Mouse (Mus musculus) embryonic facial prominence, embryonic 14.5 days (tissue): Measurements from ENCODE around the gene Nars2. TPM values are rescaled to one million over a fixed set of nuclear protein-coding genes. Genes with fewer than 3 reads are reported as not detected.
A peak's percentile ranks its signal among the peaks of the same experiment; 100 is the strongest.

Source experiments
- ATAC-seq: fragments of 200-750 bp; cut with Nextera tagmentation; 2 replicates; pipeline ENCODE4 v1.8.0; 2017; ENCODE audit warnings: low read depth, moderate number of reproducible peaks, moderate TSS enrichment
- DNase-seq: peaks from one replicate; pipeline ENCODE4 v3.0.0-alpha.2; 2015; ENCODE audit warnings: low spot score
- H3K27ac ChIP-seq: fragments of 300-500 bp; sonication (generic); replicated peaks from 2 replicates; pipeline ENCODE4 v1.5.1; 2014; ENCODE audit warnings: low read depth, mild to moderate bottlenecking, low read length, moderate library complexity
- H3K27me3 ChIP-seq: fragments of 300-500 bp; sonication (generic); replicated peaks from 2 replicates; pipeline ENCODE4 v1.6.1; 2014; ENCODE audit warnings: low read length; ENCODE audit not compliant: control insufficient read depth, insufficient read depth
- H3K36me3 ChIP-seq: fragments of 300-500 bp; sonication (generic); 2 replicates; pipeline ENCODE4 v1.6.1; 2014; ENCODE audit warnings: low read length, mixed read lengths; ENCODE audit not compliant: control insufficient read depth, insufficient read depth
- H3K4me1 ChIP-seq: fragments of 300-500 bp; sonication (generic); 2 replicates; pipeline ENCODE4 v1.6.1; 2014; ENCODE audit warnings: antibody characterized with exemption, low read length; ENCODE audit not compliant: control insufficient read depth, insufficient read depth
- H3K4me2 ChIP-seq: fragments of 300-500 bp; sonication (generic); 2 replicates; pipeline ENCODE4 v1.6.1; 2014; ENCODE audit warnings: low read depth, mild to moderate bottlenecking, low read length, moderate library complexity, mixed read lengths
- H3K4me3 ChIP-seq: fragments of 300-500 bp; sonication (generic); 2 replicates; pipeline ENCODE4 v1.5.1; 2014; ENCODE audit warnings: low read depth, mild to moderate bottlenecking, low read length
- H3K9ac ChIP-seq: fragments of 300-500 bp; sonication (generic); 2 replicates; pipeline ENCODE4 v1.6.1; 2014; ENCODE audit warnings: low read depth, mild to moderate bottlenecking, low read length, moderate library complexity, mixed read lengths
- H3K9me3 ChIP-seq: fragments of 300-500 bp; sonication (generic); 2 replicates; pipeline ENCODE4 v1.6.1; 2016; ENCODE audit warnings: low read length; ENCODE audit not compliant: control insufficient read depth
- WGBS: fragments of 180-500 bp; shearing (Covaris S2); extraction: QIAGEN DNeasy Blood & Tissue Kit; methylation state at CpG from one replicate; pipeline ENCODE4 v1.1.7; 2014; 5-methylcytosine and 5-hydroxymethylcytosine counted together
- polyA plus RNA-seq: library from polyadenylated mRNA; unstranded; fragments of >200 nt; fragmentation: Nextera tagmentation; extraction: Ambion mirVana; gene quantifications from 2 replicates; pipeline ENCODE4 v1.2.1, GENCODE M21; 2014

Gene Nars2
- polyA plus RNA-seq, 1 experiment from 2014 or later = 19.2 TPM

DNA sequence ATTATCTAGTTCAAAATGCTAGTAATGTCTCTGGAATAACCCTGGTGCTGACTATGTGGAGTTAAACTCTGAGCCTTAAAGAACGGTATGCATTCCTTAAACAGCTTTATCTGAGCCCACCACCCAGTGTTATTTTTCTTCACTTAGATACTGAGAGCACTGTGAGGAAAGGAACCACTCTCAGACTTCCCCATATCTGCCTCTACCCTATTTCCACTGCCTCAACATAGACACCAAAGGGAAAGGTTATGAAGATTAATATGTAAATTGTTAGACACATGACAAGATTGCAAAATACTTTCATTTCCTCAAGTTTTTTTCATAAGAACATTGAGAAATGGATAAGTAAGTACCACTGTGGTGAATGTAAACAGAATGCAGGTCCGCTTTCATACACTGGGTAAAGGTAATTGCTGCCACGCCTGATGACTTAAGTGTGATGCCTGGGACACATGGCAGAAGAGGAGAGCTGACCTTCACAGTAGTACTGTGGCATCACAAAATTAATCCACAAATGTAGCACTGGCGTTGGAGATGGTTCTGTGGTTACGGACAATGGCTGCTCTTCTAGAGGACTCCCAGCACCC is 75.6 kb downstream of the Nars2 start:
- DNase-seq = no peak
- Histone ChIP-seq H3K9ac (no peak overlapping the region), H3K27ac (no peak overlapping the region), H3K36me3 (peaks cover 6% of the 10 kb centered on the region; the same call in 1 of the 2 replicates), H3K4me1 (no peaks in the 10 kb centered on the region), H3K9me3 (no peaks in the 10 kb centered on the region), H3K27me3 (no peaks in the 10 kb centered on the region), H3K4me3 (no peak overlapping the region), H3K4me2 (no peak overlapping the region)
- 90% methylated on average over 5 of the region's 5 CpGs for WGBS
- ATAC-seq = no peak

GRCm38 (mm10) chr7:97029151-97029550 is 77.8 kb downstream of the Nars2 start:
- Histone ChIP-seq H3K9ac (no peak overlapping the region), H3K27me3 (no peaks in the 10 kb centered on the region), H3K4me2 (no peak overlapping the region), H3K4me3 (no peak overlapping the region), H3K27ac (no peak overlapping the region), H3K9me3 (no peaks in the 10 kb centered on the region), H3K36me3 (peaks cover 6% of the 10 kb centered on the region; the same call in 1 of the 2 replicates), H3K4me1 (no peaks in the 10 kb centered on the region)
- 91% methylated on average over 10 of the region's 10 CpGs for WGBS
- no peak for DNase-seq
- ATAC-seq = no peak

GRCm38 (mm10) chr7:97032412-97032811 is 81.1 kb downstream of the Nars2 start:
- no peaks in the 10 kb centered on the region for H3K27me3 ChIP-seq
- no peak for DNase-seq
- no peak overlapping the region for H3K27ac ChIP-seq
- no peak overlapping the region for H3K4me2 ChIP-seq
- no peak overlapping the region for H3K4me3 ChIP-seq
- 72% methylated on average over 2 of the region's 2 CpGs for WGBS
- no peaks in the 10 kb centered on the region for H3K4me1 ChIP-seq
- H3K9ac ChIP-seq = no peak overlapping the region
- no peak for ATAC-seq
- H3K9me3 ChIP-seq = no peaks in the 10 kb centered on the region
- H3K36me3 ChIP-seq = 0 out of 2 replicates have a peak, but pooled peaks cover 5% of the 10 kb centered on the region

DNA sequence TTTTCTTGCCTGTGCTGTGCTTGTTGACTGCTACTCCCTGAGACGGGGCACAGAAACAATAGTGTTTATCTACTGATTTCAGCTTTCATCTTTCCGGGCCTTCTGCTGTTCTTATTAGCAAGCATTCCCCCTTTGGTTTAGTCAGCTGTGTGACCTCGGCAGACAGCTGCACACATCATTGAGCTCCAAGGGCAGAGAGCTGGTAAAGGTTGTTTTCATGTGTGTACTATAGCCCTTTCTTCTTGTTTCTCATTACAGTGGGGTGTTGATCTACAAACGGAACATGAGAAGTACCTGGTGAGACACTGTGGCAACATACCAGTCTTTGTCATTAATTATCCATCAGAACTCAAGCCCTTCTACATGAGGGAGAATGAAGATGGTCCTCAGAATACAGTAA is 88.3 kb downstream of the Nars2 start:
- no peak overlapping the region for H3K4me3 ChIP-seq
- H3K9ac ChIP-seq = no peak overlapping the region
- H3K4me2 ChIP-seq = no peak overlapping the region
- no peaks in the 10 kb centered on the region for H3K27me3 ChIP-seq
- no peaks in the 10 kb centered on the region for H3K9me3 ChIP-seq
- 65% methylated on average over 4 of the region's 4 CpGs for WGBS
- peak; percentile 5 for DNase-seq
- no peak overlapping the region for H3K27ac ChIP-seq
- H3K36me3 ChIP-seq = peaks cover 23% of the 10 kb centered on the region; the same call in 1 of the 2 replicates
- no peaks in the 10 kb centered on the region for H3K4me1 ChIP-seq
- no peak for ATAC-seq

- Histone ChIP-seq H3K4me3 (no peak overlapping the region), H3K9ac (no peak overlapping the region), H3K4me2 (no peak overlapping the region), H3K27me3 (no peaks in the 10 kb centered on the region), H3K36me3 (peaks cover 22% of the 10 kb centered on the region; the same call in 1 of the 2 replicates), H3K27ac (no peak overlapping the region), H3K9me3 (no peaks in the 10 kb centered on the region), H3K4me1 (no peaks in the 10 kb centered on the region)
- DNase-seq (no peak), ATAC-seq (no peak)
- WGBS = 87% methylated on average over 6 of the region's 6 CpGs
Observed at GRCm38 (mm10) chr7:97041868-97042449, 90.7 kb downstream of the Nars2 start.

DNA sequence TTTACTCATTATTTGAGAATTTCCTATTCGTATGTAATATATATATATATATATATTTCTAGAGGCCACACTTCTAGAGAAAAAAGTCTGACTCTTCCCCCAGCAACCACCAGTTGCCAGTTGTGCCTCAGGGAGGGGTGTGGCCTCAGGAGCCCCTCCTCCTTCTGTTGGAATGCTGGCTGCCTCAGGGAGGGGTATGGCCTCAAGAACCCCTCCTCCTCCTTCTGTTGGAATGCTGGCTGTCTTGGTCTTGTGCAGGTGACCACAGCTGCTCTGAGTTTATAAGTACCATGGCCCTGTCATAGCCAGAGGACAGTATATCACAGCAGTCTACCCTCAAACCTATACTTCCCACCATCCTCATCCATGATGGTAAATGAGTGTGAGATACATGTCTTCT is 91.7 kb downstream of the Nars2 start:
- no peaks in the 10 kb centered on the region for H3K9me3 ChIP-seq
- ATAC-seq = no peak
- H3K4me3 ChIP-seq = no peak overlapping the region
- no peak overlapping the region for H3K9ac ChIP-seq
- H3K36me3 ChIP-seq = peaks cover 22% of the 10 kb centered on the region; the same call in 1 of the 2 replicates
- H3K27ac ChIP-seq = no peak overlapping the region
- DNase-seq = no peak
- H3K4me1 ChIP-seq = no peaks in the 10 kb centered on the region
- 80% methylated on average over 1 of the region's 1 CpGs for WGBS
- no peak overlapping the region for H3K4me2 ChIP-seq
- no peaks in the 10 kb centered on the region for H3K27me3 ChIP-seq

DNA sequence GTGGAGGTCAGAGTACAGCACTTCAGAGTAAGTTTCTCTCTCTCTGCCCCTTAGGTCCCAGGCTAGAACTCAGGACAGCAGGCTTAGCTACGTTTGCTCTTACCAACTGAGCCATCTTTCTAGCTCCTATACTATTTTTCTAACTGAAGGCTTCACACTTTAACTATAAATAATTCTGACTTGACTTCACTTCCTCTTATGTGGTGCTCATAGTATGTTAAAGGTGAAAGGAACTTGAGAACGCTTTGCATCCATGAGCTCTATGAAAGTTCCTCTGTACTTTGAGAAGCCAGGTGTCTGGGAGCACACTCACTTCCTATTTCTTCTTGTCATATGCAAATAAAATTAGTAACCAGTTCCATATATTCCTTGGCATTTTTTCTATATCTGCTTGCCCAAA is 109.7 kb downstream of the Nars2 start:
- H3K36me3 ChIP-seq = peaks cover 20% of the 10 kb centered on the region
- no peak overlapping the region for H3K4me3 ChIP-seq
- no peak overlapping the region for H3K4me2 ChIP-seq
- H3K9ac ChIP-seq = no peak overlapping the region
- no peak overlapping the region for H3K27ac ChIP-seq
- no peaks in the 10 kb centered on the region for H3K27me3 ChIP-seq
- ATAC-seq (no peak), DNase-seq (no peak)
- no peaks in the 10 kb centered on the region for H3K9me3 ChIP-seq
- no peaks in the 10 kb centered on the region for H3K4me1 ChIP-seq
- 92% methylated on average over 2 of the region's 2 CpGs for WGBS

DNA sequence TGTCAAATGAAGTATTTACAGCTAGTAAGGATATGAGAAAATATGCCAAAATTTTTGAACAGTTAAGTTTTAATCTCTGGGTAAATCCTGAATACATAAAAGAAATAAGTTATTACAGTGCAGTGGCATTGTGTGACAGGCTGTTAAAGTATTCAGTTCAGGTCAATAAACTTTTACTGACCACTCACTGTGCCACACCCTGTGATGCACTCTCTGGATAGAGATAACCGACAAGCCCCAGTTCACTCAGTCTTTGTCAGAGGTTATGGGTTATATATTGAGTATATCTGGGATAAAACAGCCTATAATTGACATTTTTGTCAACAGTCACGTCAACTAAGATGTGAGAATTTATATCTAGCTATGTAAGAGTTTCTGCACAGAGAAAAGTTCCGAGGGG is 120.2 kb downstream of the Nars2 start:
- H3K27ac ChIP-seq = no peak overlapping the region
- 83% methylated on average over 3 of the region's 3 CpGs for WGBS
- no peaks in the 10 kb centered on the region for H3K27me3 ChIP-seq
- H3K4me3 ChIP-seq = no peak overlapping the region
- H3K4me1 ChIP-seq = no peaks in the 10 kb centered on the region
- ATAC-seq = no peak
- no peak overlapping the region for H3K4me2 ChIP-seq
- no peak overlapping the region for H3K9ac ChIP-seq
- no peaks in the 10 kb centered on the region for H3K9me3 ChIP-seq
- no peaks in the 10 kb centered on the region for H3K36me3 ChIP-seq
- no peak for DNase-seq

DNA sequence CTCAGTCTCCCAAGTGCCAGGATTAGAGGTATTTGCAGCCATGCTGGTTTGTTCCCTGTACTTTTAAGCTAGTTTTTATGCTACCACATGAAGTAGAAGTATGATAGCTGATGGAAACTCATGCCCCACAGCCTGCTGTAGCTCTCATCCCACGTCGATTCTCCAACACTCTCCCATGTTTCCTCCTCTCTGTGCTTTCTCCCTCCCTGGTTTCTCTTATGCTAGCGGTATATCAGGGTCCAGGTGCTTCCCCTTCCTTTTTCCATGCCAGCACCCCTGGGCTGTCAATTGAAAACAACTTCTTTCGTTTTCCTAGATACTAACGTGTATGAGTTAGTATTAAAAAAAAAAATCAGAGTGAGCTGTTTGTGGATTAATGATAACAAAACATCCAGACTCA is 120.8 kb downstream of the Nars2 start:
- Histone ChIP-seq H3K9ac (no peak overlapping the region), H3K4me2 (no peak overlapping the region), H3K27ac (no peak overlapping the region), H3K27me3 (no peaks in the 10 kb centered on the region), H3K9me3 (no peaks in the 10 kb centered on the region), H3K36me3 (no peaks in the 10 kb centered on the region), H3K4me3 (no peak overlapping the region), H3K4me1 (no peaks in the 10 kb centered on the region)
- no peak for ATAC-seq
- WGBS = 77% methylated on average over 5 of the region's 5 CpGs
- DNase-seq = no peak
